Mouse (Mus musculus): ENCODE results near the gene Sugp1.
"Not testable (repeated sequence)": the region's sequence is repeated elsewhere in the genome, so short reads cannot be mapped to it uniquely, and the experiment has no call there.

Gene Sugp1

DNA sequence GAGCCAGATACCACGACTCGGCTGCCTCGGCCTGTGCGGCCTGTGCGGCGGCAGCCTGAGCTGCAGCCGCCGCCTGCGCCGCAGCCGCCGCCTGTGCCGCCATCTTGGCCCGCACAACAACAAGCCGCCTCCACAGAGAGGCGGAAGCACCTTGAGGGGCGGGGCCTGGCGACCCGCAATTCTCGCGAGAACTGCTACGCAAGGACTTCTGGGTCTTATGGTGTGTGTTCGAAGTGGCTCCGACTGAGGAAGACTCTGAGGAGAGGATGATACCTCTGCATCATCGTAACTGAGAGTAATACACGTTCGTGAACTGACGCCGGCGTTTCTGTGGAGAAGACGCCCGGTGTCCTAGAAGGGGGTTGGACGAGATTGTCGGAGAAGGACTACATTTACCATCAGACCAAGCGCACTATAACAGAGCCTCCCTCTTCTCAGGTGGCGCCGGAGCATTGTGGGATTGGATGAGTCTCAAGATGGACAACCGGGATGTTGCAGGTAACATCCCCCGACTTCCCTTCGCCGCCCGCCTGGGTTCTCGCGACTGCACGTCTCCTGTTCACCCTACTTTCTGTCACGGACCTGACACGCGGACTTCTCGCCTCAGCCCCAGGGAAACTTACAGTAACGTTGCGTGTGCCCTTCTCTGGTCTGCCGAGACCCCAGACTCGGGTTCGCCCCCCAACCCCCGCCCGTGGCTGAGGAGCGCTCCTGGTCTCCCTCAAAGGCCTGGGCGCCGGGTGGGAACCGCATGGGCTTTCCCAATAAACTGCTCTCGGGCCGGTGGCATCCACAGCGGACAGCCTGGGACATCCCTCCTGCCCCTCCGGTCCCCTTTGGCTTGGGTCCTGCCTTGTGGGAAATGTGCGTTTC is at the start of gene Sugp1, which contains the start of gene Mau2:
Sugp1 (plus strand) TSS at position 231 of the 873 bp plus-strand sequence.
Mau2 (minus strand) TSS at position 152 of the 873 bp plus-strand sequence.
- peak; percentile 99 for DNase-seq (ENCODE audit: low read depth)

- DNase-seq (ENCODE audit: low read depth) = no peak
Measured at GRCm38 (mm10) chr8:69995422-69995775, 47.2 kb upstream of the Sugp1 start.

DNA sequence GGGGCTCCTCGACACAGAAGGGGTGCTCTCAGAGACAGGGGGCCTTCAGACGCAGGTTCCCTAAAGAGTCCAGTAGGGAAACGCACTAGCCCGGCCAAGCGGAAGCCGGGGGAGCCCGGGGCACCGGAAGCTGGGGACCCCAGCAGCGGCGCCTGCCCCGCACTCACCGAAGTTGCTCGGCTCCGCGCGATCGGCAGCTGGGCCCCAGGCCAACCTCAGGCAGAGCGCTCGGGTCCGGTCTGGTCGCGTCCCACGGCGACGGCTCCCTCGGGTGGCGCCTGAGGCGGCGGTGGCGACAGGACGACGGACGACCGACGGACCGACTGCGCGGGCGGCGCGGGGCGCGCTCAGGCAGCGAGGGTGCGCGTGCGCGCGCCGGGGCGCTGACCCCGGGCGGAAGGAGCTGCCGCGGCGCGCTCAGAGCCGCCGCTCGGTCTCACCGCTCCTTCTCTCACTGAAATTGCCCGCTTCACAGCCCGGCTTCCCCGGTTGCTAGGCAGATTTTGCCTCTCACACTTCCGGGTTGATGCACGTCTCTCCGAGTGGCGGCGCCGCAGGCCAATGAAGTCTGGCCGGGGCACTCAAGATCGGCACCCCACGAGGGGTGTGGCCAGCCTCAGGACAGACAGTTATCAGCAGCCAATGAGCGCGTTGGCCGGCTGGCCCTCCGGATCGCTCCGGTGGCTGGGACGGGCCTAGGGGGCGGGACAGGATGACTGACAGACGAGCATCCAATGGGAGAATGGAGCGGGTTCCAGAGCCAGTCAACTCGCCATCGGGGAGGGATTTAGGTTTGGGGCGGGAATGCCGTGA is 46.6 kb upstream of the Sugp1 start, which contains the start of gene Gatad2a:
Gatad2a (minus strand) TSS at position 609 of the 813 bp plus-strand sequence.
- DNase-seq (ENCODE audit: low read depth) = peak; percentile 100

GRCm38 (mm10) chr8:69996589-69997285 is 45.9 kb upstream of the Sugp1 start:
- DNase-seq (ENCODE audit: low read depth) = no peak

GRCm38 (mm10) chr8:69998706-69999105 is 43.9 kb upstream of the Sugp1 start:
- DNase-seq (ENCODE audit: low read depth) = no peak

GRCm38 (mm10) chr8:69999236-69999635 is 43.4 kb upstream of the Sugp1 start:
- no peak for DNase-seq (ENCODE audit: low read depth)

GRCm38 (mm10) chr8:70000226-70000625 is 42.4 kb upstream of the Sugp1 start:
- no peak for DNase-seq (ENCODE audit: low read depth)

DNA sequence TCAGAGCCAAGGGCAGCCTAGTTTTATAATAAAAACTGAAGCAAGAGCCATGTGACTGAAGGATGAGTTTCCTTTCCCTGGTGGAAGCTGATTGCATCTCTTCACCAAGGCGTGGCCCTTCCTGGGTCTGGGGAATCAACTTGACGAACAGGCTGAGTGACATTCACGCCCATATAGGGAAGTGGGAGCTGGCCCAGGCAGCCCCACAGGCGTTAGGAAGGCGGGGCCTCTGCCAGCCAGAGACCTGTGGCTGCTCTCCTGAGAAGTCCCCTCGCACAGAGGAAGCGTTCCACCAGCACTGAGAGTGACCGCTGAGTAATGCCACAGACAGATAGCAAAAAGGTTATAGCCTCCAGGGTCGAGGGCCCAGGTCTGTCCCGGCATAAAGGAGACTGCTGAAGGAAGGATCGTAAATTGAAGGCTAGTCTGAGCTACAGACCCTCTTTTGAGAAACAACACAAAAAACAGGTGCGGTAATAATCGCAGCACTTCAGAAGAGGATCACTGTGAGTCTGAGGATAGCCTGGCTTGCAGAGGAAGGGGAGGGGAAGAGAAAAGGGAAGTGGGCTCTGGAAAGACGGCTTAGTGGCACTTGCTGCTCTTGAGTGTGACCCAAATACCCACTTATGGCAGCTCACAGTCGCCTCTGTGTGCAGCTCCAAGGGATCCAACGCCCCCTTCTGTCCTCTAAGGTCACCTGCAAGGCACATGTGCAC is 41.3 kb upstream of the Sugp1 start:
- DNase-seq (ENCODE audit: low read depth) = peak; percentile 96

DNA sequence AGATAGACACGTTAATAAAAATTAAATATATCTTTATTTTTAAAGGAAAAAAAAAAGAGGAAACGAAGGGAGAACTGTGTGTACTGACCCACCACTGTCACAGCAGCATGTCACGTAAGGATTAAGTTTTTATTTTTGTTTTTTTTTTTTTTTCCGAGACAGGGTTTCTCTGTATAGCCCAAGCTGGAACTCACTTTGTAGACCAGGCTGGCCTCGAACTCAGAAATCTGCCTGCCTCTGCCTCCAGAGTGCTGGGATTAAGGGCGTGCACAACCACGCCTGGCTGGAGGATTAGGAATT is 40.8 kb upstream of the Sugp1 start:
- not testable (repeated sequence) for DNase-seq (ENCODE audit: low read depth)

DNA sequence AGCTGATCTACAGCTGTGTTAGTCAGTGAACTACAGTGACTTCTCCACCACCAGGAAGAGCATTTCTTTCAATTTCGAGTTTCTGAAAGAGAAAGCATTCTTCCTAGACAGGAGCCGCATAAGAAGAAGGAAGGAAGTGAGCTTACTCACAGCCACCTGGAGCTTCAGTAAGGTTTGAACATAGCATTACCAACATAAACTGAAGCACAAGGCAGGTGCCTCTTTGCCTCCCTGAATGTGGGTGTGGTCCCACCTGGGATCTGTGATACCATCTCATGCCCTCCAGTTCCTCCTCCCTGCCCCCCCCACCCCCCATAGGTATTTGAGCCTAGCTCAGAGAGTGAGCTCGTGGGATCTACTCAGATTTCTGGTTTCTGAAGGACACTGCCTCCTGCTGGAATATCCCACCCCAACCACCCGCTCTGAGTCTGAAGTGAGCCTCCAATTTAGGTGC is 39.4 kb upstream of the Sugp1 start:
- peak; percentile 74 for DNase-seq (ENCODE audit: low read depth)

GRCm38 (mm10) chr8:70004345-70004744 is 38.3 kb upstream of the Sugp1 start:
- DNase-seq (ENCODE audit: low read depth) = no peak

DNA sequence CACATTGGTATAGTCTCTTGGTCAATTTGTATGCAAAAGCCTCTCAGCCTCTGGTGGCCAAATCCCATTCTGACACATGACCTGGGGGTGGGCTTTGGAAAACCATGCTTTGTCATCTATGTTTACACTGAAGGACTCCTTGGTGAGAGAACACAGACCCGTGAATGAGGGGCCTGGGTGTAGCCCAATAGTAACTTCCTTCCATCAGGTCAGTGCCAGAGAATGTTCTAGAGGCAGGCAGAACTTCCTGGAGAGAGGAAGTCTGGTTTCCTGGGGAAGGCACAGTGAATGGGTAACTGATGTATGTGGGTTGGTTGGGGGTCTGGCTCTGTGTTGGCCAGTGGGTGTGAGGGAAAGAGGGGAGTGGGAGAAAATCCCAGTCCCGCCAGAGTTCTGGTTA is 37.4 kb upstream of the Sugp1 start:
- DNase-seq (ENCODE audit: low read depth) = no peak

DNA sequence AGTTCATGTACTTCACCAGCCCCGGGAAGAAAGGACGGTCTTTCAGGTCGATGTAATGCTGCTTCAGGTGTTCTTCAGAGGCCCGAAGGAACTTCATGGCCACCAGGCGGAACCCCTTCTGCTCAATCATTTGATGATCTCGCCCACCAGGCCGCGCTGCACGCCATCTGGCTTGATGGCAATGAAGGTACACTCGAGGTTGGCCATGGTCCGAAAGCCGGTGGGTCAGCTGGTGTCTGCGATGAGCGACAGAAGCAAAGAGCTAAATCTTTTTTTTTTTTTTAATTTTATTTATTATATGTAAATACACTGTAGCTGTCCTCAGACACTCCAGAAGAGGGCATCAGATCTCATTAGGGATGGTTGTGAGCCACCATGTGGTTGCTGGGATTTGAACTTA is 31.8 kb upstream of the Sugp1 start:
- DNase-seq (ENCODE audit: low read depth) = not testable (repeated sequence)

- DNase-seq (ENCODE audit: low read depth) = peak; percentile 64
Measured at GRCm38 (mm10) chr8:70012350-70012749, 30.3 kb upstream of the Sugp1 start.

DNA sequence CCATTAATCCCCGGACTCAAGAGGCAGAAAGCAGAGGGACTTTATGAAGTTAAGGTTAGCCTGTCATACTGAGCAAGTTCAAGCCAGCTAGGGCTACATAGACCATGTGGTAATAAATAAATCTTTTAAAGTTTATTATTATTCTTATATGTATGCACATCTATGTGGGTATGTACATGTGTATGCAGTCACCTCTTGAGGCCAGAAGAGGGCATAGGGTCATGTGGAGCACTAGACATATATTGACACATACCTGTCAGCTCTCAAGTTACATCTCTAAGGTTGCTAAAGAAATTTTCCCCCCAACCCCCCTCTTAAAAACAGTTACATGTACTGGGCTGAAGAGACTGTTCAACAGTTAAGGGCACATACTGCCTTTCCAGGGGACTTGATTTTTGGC is 29.9 kb upstream of the Sugp1 start:
- peak; percentile 74 for DNase-seq (ENCODE audit: low read depth)

- no peak for DNase-seq (ENCODE audit: low read depth)
Measured at GRCm38 (mm10) chr8:70015017-70015416, 27.6 kb upstream of the Sugp1 start.

GRCm38 (mm10) chr8:70023596-70023995 is 19.0 kb upstream of the Sugp1 start:
- DNase-seq (ENCODE audit: low read depth) = no peak

DNA sequence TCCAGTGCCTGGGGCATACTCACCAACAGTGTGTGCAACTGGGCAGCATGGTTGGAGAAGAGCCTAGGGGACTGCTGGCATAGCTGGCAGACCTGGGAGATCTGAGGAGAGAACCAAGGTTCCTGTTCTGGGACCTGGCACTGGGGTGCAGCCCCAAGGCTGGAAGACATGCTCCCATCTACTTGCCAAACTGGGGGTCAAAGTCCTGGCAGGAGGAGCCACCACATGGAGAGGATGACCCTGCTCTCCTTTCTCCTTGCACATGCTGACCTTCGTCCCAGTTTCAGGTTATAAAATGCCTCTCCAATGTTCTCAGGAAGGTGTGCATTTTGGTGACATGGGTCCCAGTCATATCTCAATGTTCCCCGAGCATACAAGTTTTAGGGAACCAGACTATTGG is 16.5 kb upstream of the Sugp1 start:
- DNase-seq (ENCODE audit: low read depth) = no peak

DNA sequence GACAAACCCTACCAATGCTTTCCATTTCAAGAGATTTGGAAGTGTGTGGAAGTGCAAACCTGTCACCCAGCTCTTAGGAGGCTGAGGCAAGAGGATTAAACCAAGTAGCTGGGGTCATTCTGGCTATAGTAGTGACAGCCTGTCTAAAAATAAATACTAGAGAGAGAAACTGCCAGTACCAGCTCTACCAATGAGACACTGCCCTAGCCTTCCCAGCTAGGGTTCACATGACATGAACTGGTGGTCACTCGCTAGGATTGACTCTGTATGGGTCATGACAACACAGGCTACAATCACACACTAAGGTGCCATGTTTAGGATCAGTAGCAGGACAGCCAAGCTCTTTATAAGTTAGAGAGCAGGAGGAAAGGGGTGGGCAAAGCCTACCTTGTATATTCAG is 12.4 kb upstream of the Sugp1 start:
- no peak for DNase-seq (ENCODE audit: low read depth)

- no peak for DNase-seq (ENCODE audit: low read depth)
Measured at GRCm38 (mm10) chr8:70037994-70038393, 4.6 kb upstream of the Sugp1 start.

DNA sequence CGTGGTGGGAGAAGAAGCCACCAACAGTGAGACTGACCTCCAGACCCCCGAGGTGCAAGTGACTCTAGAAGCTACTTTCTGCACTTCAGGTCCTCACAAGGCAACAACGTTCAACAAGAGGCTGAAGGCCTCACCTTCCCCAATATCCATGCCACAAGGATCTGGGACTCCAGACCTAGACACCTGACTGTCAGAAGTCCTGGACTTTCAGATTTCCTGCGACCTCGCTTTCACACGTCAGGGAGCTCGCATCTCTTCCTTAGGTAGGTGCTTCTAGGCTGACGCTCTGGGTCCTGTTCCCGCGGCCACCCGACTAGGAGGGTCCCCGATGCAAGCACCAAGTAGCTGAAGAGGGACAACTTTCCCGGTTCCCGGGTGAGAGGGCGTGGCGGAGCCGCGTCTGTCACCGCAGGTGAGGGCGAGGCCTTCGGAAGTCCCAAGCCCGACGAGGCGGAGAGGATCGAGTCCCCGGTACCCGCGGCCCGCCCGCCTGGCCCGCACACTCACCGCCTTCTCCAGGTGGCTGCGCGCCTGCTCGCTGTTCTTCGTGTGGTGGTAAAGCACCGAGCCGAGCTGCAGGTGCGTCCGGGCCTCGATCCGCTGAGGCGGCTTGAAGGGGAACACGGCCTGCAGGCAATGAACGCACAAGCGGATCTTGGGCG is 597 bp upstream of the Sugp1 start:
- DNase-seq (ENCODE audit: low read depth) = no peak
